Mouse (Mus musculus): ENCODE measurements at regions not wholly inside any gene's neighbourhood (a gene's known extent, or its start where the extent isn't known, plus 50 kb on each side); places are given as distances from the start of the nearest gene placed in this dataset.

GRCm38 (mm10) chr3:147919701-147920100, 1067.5 kb downstream of the Ttll7 start:
- no peak for TF ChIP-seq CTCF (IDR thresholded peaks at IDR 0.05; ENCODE audit: control insufficient read depth, insufficient read depth, insufficient read length)
- no peak for TF ChIP-seq FOSL1 (IDR thresholded peaks at IDR 0.05; ENCODE audit: insufficient read depth, low read length, poor library complexity, severe bottlenecking)
- TF ChIP-seq MAX (IDR thresholded peaks at IDR 0.05), result no peak
- no peak for TF ChIP-seq MYOG (IDR thresholded peaks at IDR 0.05; ENCODE audit: control insufficient read depth, extremely low read depth, insufficient read length)
- TF ChIP-seq USF1 (IDR thresholded peaks at IDR 0.05; ENCODE audit: low read depth), result no peak
- no peak for TF ChIP-seq CEBPB (IDR thresholded peaks at IDR 0.05; ENCODE audit: low read depth)
